Mouse (Mus musculus): Measurements from ENCODE around the gene Olfr1101. TPM values are rescaled to one million over a fixed set of nuclear protein-coding genes. Genes with fewer than 3 reads are reported as not detected.

Gene Olfr1101
- not detected for total RNA-seq (2021)
- long read RNA-seq, experiment 1, result 0 reads
- long read RNA-seq, experiment 2, result 0 reads

- DNase-seq, result no peak
- intact Hi-C loops (cut with DNase I), result no loop called here
Observed at GRCm38 (mm10) chr2:86991121-86991520, at the start of gene Olfr1101. Gene Olfr1101, minus strand, starts transcription at chr2:86991221.

- no peak for DNase-seq
- intact Hi-C loops (cut with DNase I), result no loop called here
Observed at GRCm38 (mm10) chr2:87036431-87036830, 45.4 kb upstream of the Olfr1101 start, which contains the start of gene Olfr1105. Gene Olfr1105, minus strand, starts transcription at chr2:87036531.

GRCm38 (mm10) chr2:87026980-87027379, 36.0 kb upstream of the Olfr1101 start, which contains the start of gene Olfr1104:
Gene Olfr1104, minus strand, starts transcription at chr2:87027080.
- intact Hi-C loops (cut with DNase I), result no loop called here
- no peak for DNase-seq

GRCm38 (mm10) chr2:86998098-86998497, 7.1 kb upstream of the Olfr1101 start, which contains the start of gene Olfr1102:
Gene Olfr1102, plus strand, starts transcription at chr2:86998398.
- intact Hi-C loops (cut with DNase I), result no loop called here
- DNase-seq, result no peak

- DNase-seq, result no peak
- intact Hi-C loops (cut with DNase I), result no loop called here
Observed at GRCm38 (mm10) chr2:86979854-86980253, 11.2 kb downstream of the Olfr1101 start, which contains the start of gene Olfr1100. Gene Olfr1100, minus strand, starts transcription at chr2:86979954.

- intact Hi-C loops (cut with DNase I), result no loop called here
- DNase-seq, result no peak
Observed at GRCm38 (mm10) chr2:86960593-86960992, 30.4 kb downstream of the Olfr1101 start, which contains the start of gene Olfr1099. Gene Olfr1099, minus strand, starts transcription at chr2:86960693.

Other genes starting within 250 kb of the Olfr1101 start
- not detected for gene Olfr1090, start 232.2 kb downstream of the Olfr1101 start, total RNA-seq (2021)
- gene Olfr1093, start 208.7 kb downstream of the Olfr1101 start, total RNA-seq (2021), result not detected
- not detected for gene Olfr141, start 181.2 kb downstream of the Olfr1101 start, total RNA-seq (2021)
- not detected for gene Olfr1094, start 166.6 kb downstream of the Olfr1101 start, total RNA-seq (2021)
- not detected for gene Olfr1095, start 139.5 kb downstream of the Olfr1101 start, total RNA-seq (2021)
- gene Gm13723, start 116.4 kb downstream of the Olfr1101 start, total RNA-seq (2021), result not detected
- gene Olfr1097, start 99.0 kb downstream of the Olfr1101 start, total RNA-seq (2021), result not detected
- not detected for gene Olfr1098, start 66.7 kb downstream of the Olfr1101 start, total RNA-seq (2021)
- gene Olfr1099, start 30.5 kb downstream of the Olfr1101 start, total RNA-seq (2021), result not detected
- gene Olfr1100, start 11.3 kb downstream of the Olfr1101 start, total RNA-seq (2021), result not detected
- not detected for gene Olfr1102, start 7.2 kb upstream of the Olfr1101 start, total RNA-seq (2021)
- not detected for gene Olfr1104, start 35.9 kb upstream of the Olfr1101 start, total RNA-seq (2021)
- not detected for gene Olfr1105, start 45.3 kb upstream of the Olfr1101 start, total RNA-seq (2021)
- not detected for gene Olfr1106, start 61.1 kb upstream of the Olfr1101 start, total RNA-seq (2021)
- not detected for gene Olfr1107, start 84.6 kb upstream of the Olfr1101 start, total RNA-seq (2021)
- gene Olfr1109, start 104.8 kb upstream of the Olfr1101 start, total RNA-seq (2021), result not detected
- gene Olfr259, start 123.3 kb upstream of the Olfr1101 start, total RNA-seq (2021), result not detected
- gene Olfr1110, start 149.1 kb upstream of the Olfr1101 start, total RNA-seq (2021), result not detected
- not detected for gene Olfr1111, start 161.4 kb upstream of the Olfr1101 start, total RNA-seq (2021)
- not detected for gene Olfr1112, start 196.6 kb upstream of the Olfr1101 start, total RNA-seq (2021)
- not detected for gene Olfr1113, start 217.7 kb upstream of the Olfr1101 start, total RNA-seq (2021)